Mouse (Mus musculus): ENCODE measurements around the gene Lefty1.

GRCm38 (mm10) chr1:180929599-180929998 lies 5.2 kb upstream of the Lefty1 start:
- TF ChIP-seq POLR2A (IDR thresholded peaks at IDR 0.05; ENCODE audit: insufficient read depth, low read length): no peak
- TF ChIP-seq EP300 (IDR thresholded peaks at IDR 0.05; ENCODE audit: insufficient read depth, low read depth, low read length): no peak
- TF ChIP-seq CTCF (IDR thresholded peaks at IDR 0.05; ENCODE audit: low read depth, low read length): no peak

Data from ES-Bruce4 (cell line).